Mouse (Mus musculus) right cerebral cortex, postnatal 4 days (tissue): Measurements from ENCODE around the gene Rhbdl2.

Experiments used
- DNase-seq: peaks from one replicate; pipeline ENCODE4 v3.0.0-alpha.2; 2022

The Rhbdl2 gene

DNA sequence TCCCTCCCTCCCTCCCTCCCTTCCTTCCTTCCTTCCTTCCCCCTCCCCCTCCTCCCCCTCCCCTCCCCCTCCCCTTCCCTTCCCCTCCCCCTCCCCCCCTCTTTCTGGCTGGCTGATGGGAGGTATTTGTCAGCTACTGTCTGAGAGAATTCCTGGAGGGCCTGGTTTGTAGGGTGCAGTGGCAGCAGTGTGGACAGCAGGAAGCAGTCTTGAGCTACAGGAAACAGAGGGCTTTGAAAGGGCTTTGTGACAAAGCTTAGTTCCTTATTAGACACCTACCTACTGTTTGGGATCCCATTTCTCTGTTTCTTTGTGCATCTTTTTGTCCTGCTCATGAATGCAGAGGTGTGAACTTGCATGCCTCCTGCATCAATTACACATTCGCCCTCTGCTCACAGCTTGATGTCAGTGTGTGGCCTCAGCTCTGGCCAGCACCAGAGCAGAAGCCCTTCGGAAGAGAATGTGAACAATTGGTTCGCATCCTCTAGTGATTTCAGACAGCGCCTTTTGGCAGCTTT, 31.5 kb downstream of the Rhbdl2 start:
- DNase-seq: peak; percentile 5

DNA sequence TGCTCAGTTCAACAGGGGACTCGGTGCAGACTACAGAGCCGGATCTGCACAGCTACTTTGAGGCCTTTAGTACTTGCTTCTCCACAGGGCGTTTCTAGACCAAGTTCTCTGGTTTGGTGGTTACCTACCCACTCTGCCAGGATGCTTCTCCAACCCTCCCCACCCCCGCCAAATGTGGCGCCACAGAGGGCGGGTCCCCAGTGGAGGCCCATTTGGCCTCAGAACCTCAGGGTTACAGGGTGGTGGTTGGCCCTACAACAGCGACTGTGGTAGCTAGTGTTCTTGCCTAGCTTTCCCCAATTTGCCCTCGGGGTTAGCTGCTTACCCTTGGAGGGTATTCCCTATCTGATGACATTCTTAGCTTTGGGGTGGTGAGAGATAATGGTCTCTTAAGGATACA, 54.5 kb downstream of the Rhbdl2 start:
- DNase-seq: no peak

DNA sequence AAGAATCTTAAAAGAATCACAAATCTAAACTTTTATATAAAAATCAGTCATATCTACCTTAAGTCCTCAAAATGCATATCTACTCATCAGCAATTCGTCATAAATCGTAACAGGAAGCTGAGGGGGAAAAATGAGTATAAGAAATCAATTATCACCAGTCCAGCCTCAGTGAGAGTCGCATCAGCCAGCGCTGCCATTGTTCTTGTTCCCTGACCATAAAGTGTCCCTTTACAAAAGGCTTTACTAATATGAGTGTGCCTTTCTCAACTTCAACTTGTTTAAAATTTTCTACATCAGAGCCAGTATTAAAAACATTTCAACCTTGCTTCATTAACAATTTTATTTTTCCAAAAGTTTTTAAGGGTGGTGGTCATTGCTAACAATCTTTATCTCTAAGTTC, 69.2 kb downstream of the Rhbdl2 start:
- DNase-seq: no peak

DNA sequence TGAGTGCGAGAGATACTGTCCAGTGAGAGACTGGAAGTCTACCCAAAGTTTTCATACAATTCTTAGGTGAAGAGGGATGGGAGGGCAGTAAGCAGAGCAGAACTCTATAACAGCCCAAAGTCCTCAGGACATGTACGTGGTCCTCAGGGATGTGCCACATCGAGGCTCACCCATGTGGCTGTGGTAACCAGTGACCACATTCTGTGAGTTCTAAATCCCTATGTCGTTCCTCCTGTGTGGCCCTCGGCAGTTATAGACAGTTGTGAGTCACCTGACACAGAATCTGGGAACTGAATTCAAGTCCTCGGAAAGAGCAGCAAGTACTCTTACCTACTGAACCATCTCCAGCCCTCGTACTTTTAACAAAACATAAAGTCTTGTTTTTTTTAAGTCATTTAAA, 70.4 kb downstream of the Rhbdl2 start:
- DNase-seq: no peak

DNA sequence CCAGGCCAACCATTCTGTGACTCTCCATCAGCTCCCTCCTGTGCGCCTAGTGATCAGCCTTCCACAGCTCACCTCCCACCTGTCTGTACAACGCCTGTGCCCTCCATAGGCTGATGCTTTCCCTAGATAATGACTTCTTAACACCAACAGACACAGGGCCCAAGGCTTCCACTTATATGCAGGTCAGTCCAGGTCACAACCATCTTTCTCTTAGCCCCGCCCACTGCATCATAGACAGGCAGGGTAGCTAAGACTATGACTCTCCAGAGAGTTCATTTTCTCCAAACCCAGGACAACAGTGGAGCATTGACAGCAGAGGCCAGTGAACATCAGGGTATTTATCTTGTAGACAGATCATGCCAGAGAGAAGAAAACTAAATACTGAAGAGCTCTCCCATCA, 71.7 kb downstream of the Rhbdl2 start, which contains the start of gene 4933427I04Rik:
4933427I04Rik (plus strand) TSS at position 301 of the 400 bp plus-strand sequence.
- DNase-seq: no peak

DNA sequence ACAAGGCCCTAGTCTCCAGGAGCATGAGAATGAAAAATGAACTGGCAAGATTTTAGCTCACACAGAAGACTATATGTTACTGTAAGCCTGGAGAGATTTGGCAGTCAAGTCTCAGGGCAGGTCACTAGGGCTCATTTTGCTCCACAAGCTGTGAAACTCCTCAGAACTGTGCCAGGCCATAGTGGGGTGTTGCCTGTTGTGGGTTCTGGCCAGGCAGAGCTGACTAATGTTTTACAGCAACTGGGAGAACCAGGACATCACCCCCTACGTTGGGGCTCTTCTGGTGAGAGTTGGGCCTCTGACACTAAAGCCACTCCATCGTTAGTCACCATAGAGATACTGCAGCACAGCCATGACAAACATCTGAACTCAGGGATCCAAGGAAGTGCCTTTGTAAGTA, 72.1 kb downstream of the Rhbdl2 start:
- DNase-seq: no peak

DNA sequence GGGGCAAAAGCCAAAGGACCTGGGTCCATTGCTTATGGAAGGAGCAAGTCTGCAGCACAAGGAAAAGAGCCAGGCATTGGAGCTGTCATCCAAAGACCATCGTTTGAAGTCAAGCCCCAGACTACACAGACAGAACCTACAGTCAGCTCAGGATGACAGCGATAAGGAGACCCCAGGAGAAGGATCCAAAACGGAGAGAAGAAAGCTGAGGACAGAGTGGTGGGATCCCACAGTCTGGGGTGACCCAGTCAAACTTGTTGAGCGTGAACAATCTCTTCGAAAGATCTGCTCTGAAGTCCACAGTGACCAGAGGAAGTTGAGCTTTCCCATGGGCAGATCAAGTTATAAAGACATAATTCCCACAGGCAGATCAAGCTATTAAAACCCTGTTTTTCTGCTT, 72.9 kb downstream of the Rhbdl2 start:
- DNase-seq: no peak
